Mouse (Mus musculus): Measurements from ENCODE around the gene Iqsec3. TPM values are rescaled to one million over a fixed set of nuclear protein-coding genes. Genes with fewer than 3 reads are reported as not detected.

Iqsec3 gene
- total and polyA plus RNA-seq, 2 experiments from 2014 or later, result 10.6 to 48.2 TPM

- H3K4me2 ChIP-seq (ENCODE audit: low read depth, low read length), result no peak overlapping the region
- H3K9me3 ChIP-seq (ENCODE audit: low read length), result no peaks in the 10 kb centered on the region
- no peaks in the 10 kb centered on the region for H3K36me3 ChIP-seq (ENCODE audit: insufficient read depth, low read length)
- peak; percentile 93 for DNase-seq (ENCODE audit: low spot score)
- TF ChIP-seq CTCF (IDR thresholded peaks at IDR 0.05; ENCODE audit: low read depth), result peak; percentile 99
- ATAC-seq, result peak; percentile 88
- no peaks in the 10 kb centered on the region for H3K4me1 ChIP-seq (ENCODE audit: insufficient read depth, low read length)
- H3K4me3 ChIP-seq (ENCODE audit: low read length), result no peak overlapping the region
- no peak overlapping the region for H3K27ac ChIP-seq
- no peaks in the 10 kb centered on the region for H3K27me3 ChIP-seq (ENCODE audit: insufficient read depth, low read length)
- no peak overlapping the region for H3K9ac ChIP-seq (replicated peaks; ENCODE audit: low read length)
- WGBS, result 24% methylated on average over 3 of the region's 3 CpGs
Measured at GRCm38 (mm10) chr6:121337770-121338518, 135.5 kb downstream of the Iqsec3 start.

- no peak for TF ChIP-seq CTCF (IDR thresholded peaks at IDR 0.05; ENCODE audit: low read depth)
- Histone ChIP-seq H3K9ac (replicated peaks; ENCODE audit: low read length) (no peak overlapping the region), H3K4me3 (ENCODE audit: low read length) (no peak overlapping the region), H3K27me3 (ENCODE audit: insufficient read depth, low read length) (no peaks in the 10 kb centered on the region), H3K36me3 (ENCODE audit: insufficient read depth, low read length) (no peaks in the 10 kb centered on the region), H3K4me2 (ENCODE audit: low read depth, low read length) (no peak overlapping the region), H3K4me1 (ENCODE audit: insufficient read depth, low read length) (no peaks in the 10 kb centered on the region), H3K9me3 (ENCODE audit: low read length) (no peaks in the 10 kb centered on the region), H3K27ac (no peak overlapping the region)
- DNase-seq (ENCODE audit: low spot score) (no peak), ATAC-seq (no peak)
- WGBS, result 94% methylated on average over 9 of the region's 9 CpGs
Measured at GRCm38 (mm10) chr6:121337229-121337628, 136.2 kb downstream of the Iqsec3 start.

DNA sequence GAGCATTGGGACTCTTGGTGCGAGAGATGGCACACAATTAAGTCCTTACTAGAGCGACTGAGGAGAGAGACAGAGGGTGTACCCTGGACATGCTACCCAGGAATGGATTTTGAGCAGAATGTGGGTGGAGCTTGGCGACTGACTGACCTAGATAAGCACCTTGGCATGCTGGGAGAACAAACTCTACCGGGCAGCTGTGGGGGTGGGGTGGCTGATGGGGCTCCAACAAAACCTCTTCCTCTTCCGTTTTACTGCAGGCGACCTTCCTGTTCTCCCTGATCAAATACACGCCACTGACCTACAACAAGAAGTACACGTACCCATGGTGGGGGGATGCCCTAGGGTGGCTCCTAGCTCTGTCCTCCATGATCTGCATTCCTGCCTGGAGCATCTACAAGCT is 136.9 kb downstream of the Iqsec3 start:
- no peak overlapping the region for H3K4me3 ChIP-seq (ENCODE audit: low read length)
- DNase-seq (ENCODE audit: low spot score) (no peak), ATAC-seq (no peak)
- H3K36me3 ChIP-seq (ENCODE audit: insufficient read depth, low read length), result no peaks in the 10 kb centered on the region
- no peak for TF ChIP-seq CTCF (IDR thresholded peaks at IDR 0.05; ENCODE audit: low read depth)
- no peaks in the 10 kb centered on the region for H3K27me3 ChIP-seq (ENCODE audit: insufficient read depth, low read length)
- H3K9me3 ChIP-seq (ENCODE audit: low read length), result no peaks in the 10 kb centered on the region
- no peak overlapping the region for H3K9ac ChIP-seq (replicated peaks; ENCODE audit: low read length)
- H3K4me1 ChIP-seq (ENCODE audit: insufficient read depth, low read length), result no peaks in the 10 kb centered on the region
- 81% methylated on average over 8 of the region's 8 CpGs for WGBS
- no peak overlapping the region for H3K27ac ChIP-seq
- H3K4me2 ChIP-seq (ENCODE audit: low read depth, low read length), result no peak overlapping the region

DNA sequence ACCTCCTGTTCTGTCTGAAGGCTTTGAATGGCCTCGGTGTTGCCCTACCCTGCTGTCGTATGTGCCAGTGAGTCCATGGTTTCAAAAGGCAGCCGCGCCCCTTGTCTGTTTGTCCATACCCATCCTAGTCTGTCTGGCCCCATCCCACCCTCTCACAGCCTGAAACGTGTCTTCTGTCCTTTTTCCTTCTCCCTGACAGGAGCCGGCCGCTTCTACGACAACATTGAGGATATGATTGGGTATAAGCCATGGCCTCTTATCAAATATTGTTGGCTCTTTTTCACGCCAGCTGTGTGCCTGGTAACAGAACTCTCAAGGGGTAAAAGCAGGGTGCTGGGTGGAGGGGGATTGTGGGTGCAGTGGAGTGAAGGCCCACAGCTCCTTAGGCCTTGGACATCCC is 137.6 kb downstream of the Iqsec3 start:
- no peak for DNase-seq (ENCODE audit: low spot score)
- no peaks in the 10 kb centered on the region for H3K27me3 ChIP-seq (ENCODE audit: insufficient read depth, low read length)
- no peaks in the 10 kb centered on the region for H3K4me1 ChIP-seq (ENCODE audit: insufficient read depth, low read length)
- H3K9ac ChIP-seq (replicated peaks; ENCODE audit: low read length), result no peak overlapping the region
- WGBS, result 89% methylated on average over 9 of the region's 9 CpGs
- H3K9me3 ChIP-seq (ENCODE audit: low read length), result no peaks in the 10 kb centered on the region
- H3K4me2 ChIP-seq (ENCODE audit: low read depth, low read length), result no peak overlapping the region
- H3K4me3 ChIP-seq (ENCODE audit: low read length), result no peak overlapping the region
- no peaks in the 10 kb centered on the region for H3K36me3 ChIP-seq (ENCODE audit: insufficient read depth, low read length)
- no peak for TF ChIP-seq CTCF (IDR thresholded peaks at IDR 0.05; ENCODE audit: low read depth)
- ATAC-seq, result no peak
- H3K27ac ChIP-seq, result no peak overlapping the region

DNA sequence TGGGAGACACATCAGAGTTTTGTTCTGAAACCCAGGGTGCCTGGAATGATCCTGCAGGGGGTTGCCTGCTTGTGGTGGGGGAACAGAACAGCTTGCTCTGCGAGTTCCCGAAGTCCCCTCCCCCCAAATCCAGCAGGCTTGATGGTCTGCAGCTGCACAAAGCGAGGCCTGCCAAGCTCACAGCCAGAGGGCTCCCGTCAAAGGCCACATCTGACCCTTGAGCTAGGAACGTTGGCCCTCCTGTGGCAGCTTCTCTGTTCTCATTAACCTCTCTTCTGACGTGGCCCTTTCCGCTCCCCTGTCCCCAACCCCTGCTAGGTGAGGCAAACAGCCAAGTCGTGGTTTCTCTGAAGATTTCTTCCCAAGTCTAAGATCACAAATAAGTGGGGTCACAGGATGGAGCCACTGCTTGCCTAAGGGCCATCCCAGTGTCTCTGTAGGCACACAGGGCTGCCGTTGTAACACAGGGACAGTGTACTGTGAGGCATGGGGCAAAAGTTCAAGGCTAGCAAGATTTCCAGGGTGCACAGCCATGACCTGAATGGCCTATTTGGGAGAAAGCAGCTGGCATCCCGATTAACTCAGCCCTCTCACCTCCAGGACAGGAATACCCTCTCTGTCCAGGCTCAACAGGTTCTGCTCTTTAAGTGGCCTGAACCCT is 143.5 kb downstream of the Iqsec3 start:
- WGBS, result 14% methylated on average over 10 of the region's 10 CpGs
- no peak for ATAC-seq
- no peak overlapping the region for H3K27ac ChIP-seq
- H3K4me1 ChIP-seq (ENCODE audit: insufficient read depth, low read length), result peaks cover 17% of the 10 kb centered on the region
- H3K36me3 ChIP-seq (ENCODE audit: insufficient read depth, low read length), result no peaks in the 10 kb centered on the region
- H3K9me3 ChIP-seq (ENCODE audit: low read length), result no peaks in the 10 kb centered on the region
- peak; percentile 21 for TF ChIP-seq CTCF (IDR thresholded peaks at IDR 0.05; ENCODE audit: low read depth)
- no peak overlapping the region for H3K4me3 ChIP-seq (ENCODE audit: low read length)
- no peaks in the 10 kb centered on the region for H3K27me3 ChIP-seq (ENCODE audit: insufficient read depth, low read length)
- H3K4me2 ChIP-seq (ENCODE audit: low read depth, low read length), result no peak overlapping the region
- DNase-seq (ENCODE audit: low spot score), result peak; percentile 64
- no peak overlapping the region for H3K9ac ChIP-seq (replicated peaks; ENCODE audit: low read length)

GRCm38 (mm10) chr6:121328417-121328884 is 145.0 kb downstream of the Iqsec3 start:
- Histone ChIP-seq H3K4me3 (ENCODE audit: low read length) (no peak overlapping the region), H3K27me3 (ENCODE audit: insufficient read depth, low read length) (no peaks in the 10 kb centered on the region), H3K27ac (no peak overlapping the region), H3K36me3 (ENCODE audit: insufficient read depth, low read length) (no peaks in the 10 kb centered on the region), H3K9ac (replicated peaks; ENCODE audit: low read length) (no peak overlapping the region), H3K4me2 (ENCODE audit: low read depth, low read length) (no peak overlapping the region), H3K9me3 (ENCODE audit: low read length) (no peaks in the 10 kb centered on the region), H3K4me1 (ENCODE audit: insufficient read depth, low read length) (peaks cover 17% of the 10 kb centered on the region)
- 28% methylated on average over 9 of the region's 9 CpGs for WGBS
- peak; percentile 73 for DNase-seq (ENCODE audit: low spot score)
- TF ChIP-seq CTCF (IDR thresholded peaks at IDR 0.05; ENCODE audit: low read depth), result no peak
- ATAC-seq, result peak; percentile 32; the same call in 1 of the 2 replicates

Data from hindbrain, postnatal 0 days (tissue).